8 mouse cellular contexts compared by ENCODE assay signal in genomic region chr15:85583024-85583423, GRCm38 (mm10). TPM values are rescaled to one million over a fixed set of nuclear protein-coding genes. Genes with fewer than 3 reads are reported as not detected.
DNase-seq lines count a peak whose midpoint lies in the region; ATAC-seq and TF ChIP-seq lines count a peak whose summit lies in the region.

No protein-coding gene starts in this region.

- H3K9ac ChIP-seq in hindbrain, postnatal 0 days (replicated peaks; ENCODE audit: low read length): no peak overlapping the region

- H3K9me3 ChIP-seq in hindbrain, postnatal 0 days (ENCODE audit: low read length): no peaks in the 10 kb centered on the region

- H3K4me3 ChIP-seq in hindbrain, postnatal 0 days (ENCODE audit: low read length): no peak overlapping the region

- 0 out of 2 replicates have a peak overlapping the region, but pooled peaks have one; percentile 96 for H3K4me2 ChIP-seq in hindbrain, postnatal 0 days (ENCODE audit: low read depth, low read length)

- peak; percentile 81 for ATAC-seq in hindbrain, postnatal 0 days
- no peak for ATAC-seq in inflammation-experienced regulatory T-cells, adult 6 months

- no peak overlapping the region for H3K27ac ChIP-seq in hindbrain, postnatal 0 days

- peak; percentile 93 for DNase-seq in ZHBTc4 (ENCODE audit: low read depth, low spot score)
- DNase-seq in cerebellum, postnatal 25 days: peak; percentile 90 to 91
- DNase-seq in frontal cortex, postnatal 25 days (ENCODE audit: low spot score in 2 of 2): peak; percentile 71 to 74
- DNase-seq in hindbrain, postnatal 0 days (ENCODE audit: low spot score): peak; percentile 94
- DNase-seq in left cerebral cortex, adult 18-20 months (ENCODE audit: low spot score in 2 of 2): peak; percentile 83 to 85
- peak; percentile 91 for DNase-seq in mesoderm, embryonic 11.5 days (ENCODE audit: low read depth, low spot score)
- peak; percentile 66 for DNase-seq in skeletal muscle tissue, adult 2 months (ENCODE audit: low read depth, low spot score)

- WGBS in hindbrain, postnatal 0 days: 2% methylated on average over 8 of the region's 8 CpGs

- peaks cover 35% of the 10 kb centered on the region for H3K27me3 ChIP-seq in hindbrain, postnatal 0 days (ENCODE audit: insufficient read depth, low read length)

- no peaks in the 10 kb centered on the region for H3K36me3 ChIP-seq in hindbrain, postnatal 0 days (ENCODE audit: insufficient read depth, low read length)

- H3K4me1 ChIP-seq in hindbrain, postnatal 0 days (ENCODE audit: insufficient read depth, low read length): 0 out of 2 replicates have a peak, but pooled peaks cover 4% of the 10 kb centered on the region

- TF ChIP-seq CTCF in hindbrain, postnatal 0 days (IDR thresholded peaks at IDR 0.05; ENCODE audit: low read depth): peak; percentile 98

RNA-seq across cellular contexts. Expression of gene Wnt7b, which starts 0.8 kb away (rescaled TPM):
- total RNA-seq in hindbrain, postnatal 0 days (2014; rRNA removed): 56.6 and 63.1 TPM in 2 replicates
- polyA plus RNA-seq in hindbrain, postnatal 0 days (2015; fragmentation: Nextera tagmentation; extraction: Ambion mirVana): 26.0 and 27.2 TPM in 2 replicates
- total RNA-seq in left cerebral cortex, adult 18-20 months (2021): 10 to 100 TPM; 32.9 to 37.5 TPM
- not detected for polyA plus RNA-seq in inflammation-experienced regulatory T-cells, adult 6 months (2017; shearing (Covaris generic))
